Mouse (Mus musculus) thymus, postnatal 10 days (tissue): ENCODE results near the gene Nckap5l.
"Not testable (repeated sequence)": the region's sequence is repeated elsewhere in the genome, so short reads cannot be mapped to it uniquely, and the experiment has no call there.

Experiments used
- DNase-seq, 2 experiments: peaks; one replicate each; pipeline ENCODE4 v3.0.0; 2021; ENCODE audit warnings: low spot score in 2 of 2

Gene Nckap5l

DNA sequence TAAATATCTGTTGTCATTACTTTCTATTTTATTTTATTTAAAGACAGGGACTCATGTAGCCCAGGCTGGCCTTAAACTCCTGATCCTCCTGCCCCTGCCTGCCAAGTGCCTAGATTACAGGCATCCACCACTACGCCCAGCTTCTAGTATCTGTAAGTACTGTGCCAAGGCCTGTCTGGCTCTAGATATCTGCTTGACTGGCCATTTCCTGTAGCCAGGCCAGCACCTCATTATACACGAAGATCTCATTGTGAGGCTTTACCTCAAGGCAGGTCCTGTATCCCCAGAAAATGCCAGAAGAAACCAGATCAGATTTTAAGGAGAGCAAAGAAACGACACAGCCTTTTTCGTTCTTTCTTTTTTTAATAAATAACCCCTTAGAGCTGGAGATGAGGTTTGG is 12.2 kb upstream of the Nckap5l start:
- DNase-seq, result no peak

- peak; percentile 67 to 82 for DNase-seq
These were observed 11.5 kb upstream of the Nckap5l start for GRCm38 (mm10) chr15:99469067-99469466.

DNA sequence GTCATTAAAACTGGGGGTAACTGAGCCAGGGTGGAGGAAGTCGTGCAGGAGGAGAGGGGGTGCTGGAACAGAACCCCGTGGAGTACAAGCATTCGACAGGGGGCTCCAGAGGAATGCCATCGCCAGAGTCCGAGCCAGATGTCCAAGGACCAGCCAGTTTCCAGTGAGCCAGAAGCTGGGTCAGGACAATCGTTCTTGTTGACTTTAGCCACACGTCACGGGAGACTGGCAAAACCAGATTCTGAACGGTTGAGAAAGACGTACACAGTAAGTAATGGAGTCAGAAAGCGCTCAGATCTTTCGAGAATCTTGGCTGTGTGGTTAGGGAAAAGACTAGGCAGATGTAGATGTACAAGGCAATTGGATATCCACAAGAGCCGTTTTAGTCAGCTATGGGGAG is 5.6 kb upstream of the Nckap5l start:
- DNase-seq, result no peak

GRCm38 (mm10) chr15:99456963-99457605 is 464 bp downstream of the Nckap5l start:
- DNase-seq, result peak; percentile 54 to 60

GRCm38 (mm10) chr15:99456338-99456962 is 1.1 kb downstream of the Nckap5l start:
- DNase-seq, result no peak

- DNase-seq, result no peak
These were observed 2.1 kb downstream of the Nckap5l start for GRCm38 (mm10) chr15:99455415-99455814.

- DNase-seq, result no peak
These were observed 2.8 kb downstream of the Nckap5l start for GRCm38 (mm10) chr15:99454585-99455279.

DNA sequence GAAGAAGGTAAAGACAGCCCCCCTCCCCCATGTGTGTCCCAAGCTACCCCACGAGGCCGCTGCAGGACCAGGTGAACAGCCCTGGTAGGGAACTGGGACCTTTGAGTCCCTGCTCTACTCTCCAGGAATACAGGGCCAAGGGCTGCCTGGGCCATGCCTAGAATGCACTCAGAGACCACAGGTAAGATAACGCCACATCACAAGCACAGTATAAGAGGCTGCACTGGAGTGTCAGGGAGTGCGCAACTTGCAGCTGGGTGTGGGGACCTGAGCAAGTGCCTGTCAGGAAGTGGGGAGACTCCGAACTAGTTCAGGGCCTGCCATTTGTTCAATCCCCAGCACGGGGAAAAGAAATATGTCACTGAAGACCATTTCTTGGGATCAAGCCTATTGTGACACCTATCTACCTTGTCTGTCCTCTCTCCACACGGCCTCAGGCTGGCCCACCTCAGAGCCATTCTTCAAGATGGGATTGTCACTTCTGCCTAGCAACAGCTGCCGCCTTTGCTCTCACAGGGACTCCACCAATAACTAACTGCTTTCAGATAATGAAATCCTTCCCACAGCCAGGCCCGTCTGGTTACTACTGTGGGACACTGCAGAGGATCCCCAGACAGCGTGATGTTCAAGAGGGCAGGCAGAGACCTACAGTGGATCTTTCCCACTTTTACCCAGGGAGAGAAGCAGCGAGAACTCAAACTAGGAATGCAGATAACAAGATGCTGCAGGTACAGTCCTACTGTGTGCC is 4.2 kb downstream of the Nckap5l start:
- DNase-seq, result peak; percentile 19 to 36

- no peak for DNase-seq
These were observed 7.7 kb downstream of the Nckap5l start for GRCm38 (mm10) chr15:99449751-99450280.

DNA sequence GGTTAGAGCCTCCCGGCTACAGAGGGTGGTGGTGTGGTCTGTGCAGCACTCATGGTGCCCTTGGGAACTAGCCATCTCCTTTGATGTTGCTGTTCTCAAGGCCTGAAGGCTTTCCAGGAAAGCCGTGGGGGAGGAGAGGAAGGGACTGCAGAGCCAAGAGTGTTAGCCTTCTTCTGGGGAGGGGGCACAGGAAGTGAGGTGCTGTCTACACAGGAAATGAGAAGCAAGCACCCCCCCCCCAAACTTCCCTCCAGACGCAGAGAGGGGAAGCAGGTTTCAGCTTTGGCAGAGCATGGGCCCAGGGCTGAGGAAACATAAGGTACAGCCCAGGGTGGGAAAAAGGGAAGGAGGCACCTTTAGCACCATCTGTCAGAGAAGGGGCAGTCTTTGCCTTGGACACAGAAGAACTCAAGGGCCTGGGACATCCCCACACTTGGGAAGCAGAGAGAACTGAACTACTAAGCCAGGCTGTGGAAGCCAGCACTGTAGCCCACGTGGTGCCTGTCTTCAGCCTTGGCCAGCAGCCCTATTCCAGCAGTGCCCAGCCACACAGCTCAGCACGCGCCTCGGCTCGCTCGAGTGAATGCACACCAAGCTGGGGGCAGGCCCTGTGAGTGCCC is 8.3 kb downstream of the Nckap5l start:
- no peak for DNase-seq

DNA sequence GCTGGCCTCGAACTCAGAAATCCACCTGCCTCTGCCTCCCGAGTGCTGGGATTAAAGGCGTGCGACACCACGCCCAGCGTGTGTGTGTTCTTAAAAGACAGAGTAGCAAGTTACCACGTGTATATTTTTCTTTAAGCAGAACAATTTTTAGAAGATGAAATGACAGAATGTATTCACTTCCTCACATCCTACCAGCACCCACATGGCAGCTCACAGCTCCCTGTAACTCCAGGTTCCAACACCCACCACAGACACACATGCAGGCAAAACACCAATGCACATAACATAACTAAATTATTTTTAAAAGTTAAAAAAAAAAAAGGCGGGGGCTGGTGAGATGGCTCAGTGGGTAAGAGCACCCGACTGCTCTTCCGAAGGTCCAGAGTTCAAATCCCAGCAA is 11.4 kb downstream of the Nckap5l start:
- DNase-seq, result not testable (repeated sequence)

DNA sequence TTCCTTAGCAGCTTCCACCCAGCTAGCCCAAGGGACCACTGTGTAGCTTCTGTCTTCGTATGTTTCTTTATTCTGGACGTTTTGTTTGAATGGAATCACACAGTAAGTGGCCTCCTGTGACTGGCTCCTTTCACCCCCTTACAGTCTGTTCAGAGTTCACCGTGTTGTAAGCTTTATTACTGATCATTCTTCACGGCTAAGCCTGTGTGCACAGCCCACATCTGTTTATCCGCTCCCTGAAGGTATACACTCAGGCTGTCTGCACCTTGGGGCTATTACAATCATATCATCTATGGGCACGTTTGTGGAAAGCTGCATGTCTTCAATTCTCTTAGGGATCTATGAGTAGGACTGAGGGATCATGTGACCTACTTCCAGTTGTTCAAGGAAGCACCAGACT is 12.0 kb downstream of the Nckap5l start:
- no peak for DNase-seq

DNA sequence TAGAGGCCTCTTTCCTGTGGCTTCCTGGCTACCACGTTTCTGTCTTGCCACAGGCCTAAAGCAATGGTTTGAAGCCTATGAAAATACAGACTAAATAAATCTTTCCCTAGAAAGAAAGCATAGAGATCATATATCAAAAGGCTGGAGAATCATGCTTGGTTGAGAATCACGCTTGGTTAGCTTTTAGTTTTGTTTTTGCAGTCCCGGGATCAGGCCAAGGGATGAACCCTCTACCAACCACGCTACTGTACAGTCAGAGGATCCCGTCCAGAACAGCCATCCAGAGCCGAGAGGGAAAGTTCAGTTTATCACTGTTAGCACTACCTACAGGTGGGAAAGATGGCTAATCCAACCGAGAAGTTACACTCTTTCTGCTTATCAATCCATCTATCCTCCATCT is 15.2 kb downstream of the Nckap5l start:
- DNase-seq, result no peak

DNA sequence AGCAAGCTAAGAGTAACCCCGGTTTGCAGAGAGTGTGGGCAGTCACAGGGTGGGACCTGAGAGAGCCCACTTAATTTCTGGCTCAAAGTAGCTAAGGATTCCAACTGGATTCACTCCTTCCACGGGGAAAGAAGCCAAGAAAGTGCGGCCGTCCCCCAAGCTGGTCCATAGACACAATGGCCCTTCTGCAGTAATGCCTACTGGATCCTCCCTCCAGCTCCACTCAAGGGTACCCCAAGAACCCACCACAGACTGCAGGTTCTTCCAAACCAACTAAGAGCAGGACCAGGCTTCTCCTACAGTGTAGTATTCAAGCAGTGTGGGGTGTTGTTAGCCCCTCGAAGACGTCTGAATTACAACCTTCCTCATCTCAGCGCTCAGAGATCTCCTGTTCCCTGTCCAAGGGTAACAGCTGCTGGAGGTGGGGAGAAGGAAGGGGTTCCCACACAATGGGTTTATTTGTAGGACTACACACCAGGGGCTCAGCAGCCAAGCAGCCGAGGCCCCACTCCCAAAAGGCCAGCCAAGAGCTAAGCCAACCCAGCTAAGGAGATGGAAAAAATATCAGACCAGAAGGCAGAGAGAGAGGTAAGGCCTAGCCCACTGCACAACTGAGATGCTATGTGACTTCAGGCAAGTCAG is 16.6 kb downstream of the Nckap5l start:
- no peak for DNase-seq

- DNase-seq, result no peak
These were observed 17.3 kb downstream of the Nckap5l start for GRCm38 (mm10) chr15:99440112-99440815.

DNA sequence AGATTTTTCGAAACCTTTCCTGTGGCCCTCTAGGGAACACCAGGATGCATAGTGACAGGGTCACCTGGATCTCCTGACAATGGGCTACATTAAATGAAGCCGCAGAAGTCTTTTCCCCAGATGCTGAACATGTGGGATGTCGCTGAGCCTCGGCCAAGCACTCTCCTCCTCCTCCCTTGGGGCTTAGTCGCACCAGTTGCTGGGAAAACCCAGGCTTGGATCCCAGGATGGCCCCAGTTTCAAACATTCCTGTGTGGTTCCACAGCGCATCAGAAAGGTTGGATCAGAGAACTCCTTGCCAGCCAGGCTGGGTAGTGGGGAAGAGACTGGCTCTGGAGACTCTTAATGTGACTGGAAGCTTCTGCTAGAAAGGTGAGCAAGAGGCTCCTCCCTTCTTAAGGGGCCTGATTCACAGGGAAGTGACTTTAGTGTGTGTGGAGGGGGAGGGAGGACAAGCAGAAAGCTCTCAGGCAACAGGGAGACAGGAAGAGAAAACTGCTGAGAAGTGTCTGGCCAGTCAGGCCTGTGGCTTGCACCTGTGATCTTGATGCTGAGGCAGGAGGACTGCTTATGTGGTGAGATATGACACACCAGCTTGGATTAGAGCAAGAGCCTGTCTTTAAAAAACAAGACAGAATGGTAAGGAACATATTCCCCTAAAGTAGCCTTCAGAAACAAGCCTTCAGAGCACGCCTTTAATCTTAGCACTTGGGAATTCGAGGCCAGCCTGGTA is 18.4 kb downstream of the Nckap5l start:
- no peak for DNase-seq

DNA sequence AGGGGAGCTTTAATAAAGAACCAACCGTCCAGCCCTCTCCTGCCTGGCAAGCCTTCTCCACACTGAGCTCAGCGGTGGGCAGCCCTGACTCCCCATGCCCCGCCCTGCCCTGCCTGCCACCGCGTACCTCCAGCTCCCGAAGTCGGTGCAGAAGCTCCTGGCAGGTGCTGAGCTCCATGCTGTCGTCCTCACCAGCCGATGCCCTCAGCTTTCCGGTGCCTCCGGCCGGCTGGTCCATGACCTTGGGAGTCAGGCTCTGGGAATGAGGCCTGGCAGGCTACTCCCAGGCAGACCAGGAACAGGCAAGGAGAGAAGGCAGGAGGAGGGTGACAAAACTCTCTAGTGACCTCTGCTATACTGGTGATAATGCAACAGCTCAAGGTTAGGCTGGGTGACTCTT is 23.6 kb downstream of the Nckap5l start:
- no peak for DNase-seq

- DNase-seq, result no peak
These were observed 24.3 kb downstream of the Nckap5l start for GRCm38 (mm10) chr15:99433081-99433718.

DNA sequence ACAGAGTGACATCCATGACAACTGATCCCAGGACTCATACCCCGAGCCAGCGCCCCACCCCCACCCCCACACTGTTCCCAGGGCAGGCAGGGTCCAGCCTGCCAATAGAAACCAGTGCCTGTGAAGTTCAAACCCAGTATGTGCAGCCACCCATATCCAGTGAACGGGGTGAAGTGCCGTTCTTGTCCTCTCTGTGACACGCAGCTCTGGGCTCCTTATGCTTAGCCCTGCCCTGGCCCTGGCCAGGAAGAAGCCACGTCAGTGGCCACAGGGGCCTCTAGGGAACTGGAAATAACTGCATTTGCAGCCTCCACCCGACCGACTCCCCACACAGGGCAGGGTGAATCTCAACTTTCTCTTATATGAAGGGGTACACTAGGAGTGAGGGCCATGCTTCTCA is 25.6 kb downstream of the Nckap5l start:
- no peak for DNase-seq
